Mouse (Mus musculus) thymus, adult 2 months (tissue): ENCODE results near the gene Creb3.

ENCODE experiments used
- CTCF ChIP-seq: fragments of 200-500 bp; IDR thresholded peaks from 2 replicates; pipeline ENCODE4 v1.5.1; 2012; ENCODE audit warnings: mild to moderate bottlenecking, control low read depth, low read length, moderate library complexity, borderline replicate concordance; ENCODE audit not compliant: control insufficient read depth, poor library complexity, insufficient read depth; ENCODE audit errors: extremely low read depth
- POLR2A ChIP-seq: fragments of 200-500 bp; IDR thresholded peaks from 2 replicates; pipeline ENCODE4 v1.6.1; 2012; ENCODE audit warnings: mild to moderate bottlenecking, low read length, control low read depth, moderate library complexity; ENCODE audit not compliant: control insufficient read depth, poor library complexity, insufficient read depth; ENCODE audit errors: extremely low read depth

DNA sequence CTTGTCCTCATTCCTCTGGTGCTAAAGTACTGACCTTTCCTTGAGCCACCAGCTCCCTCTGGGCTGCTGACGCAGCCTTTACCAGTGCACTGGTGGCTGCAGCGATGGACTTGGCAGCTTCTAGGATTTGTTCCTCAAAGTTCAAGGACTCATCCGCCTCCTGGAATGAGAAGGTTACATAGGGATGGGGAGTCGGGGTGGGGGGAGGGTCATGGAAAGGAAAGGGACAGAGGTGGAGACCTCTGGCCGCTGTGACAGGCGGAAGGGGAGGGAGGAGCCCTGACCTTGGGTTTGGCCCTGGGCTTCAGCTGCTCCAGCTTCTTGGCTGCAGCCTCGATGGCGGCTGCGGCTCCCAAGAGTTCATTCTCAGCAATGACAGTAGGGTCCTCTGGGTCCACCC, 28.9 kb upstream of the Creb3 start:
- TF ChIP-seq CTCF = no peak
- no peak for TF ChIP-seq POLR2A
